7 mouse cellular contexts compared by ENCODE assay signal in genomic region chr2:125032258-125032973, GRCm38 (mm10). TPM values are rescaled to one million over a fixed set of nuclear protein-coding genes. Genes with fewer than 3 reads are reported as not detected.
DNase-seq lines count a peak whose midpoint lies in the region; ATAC-seq lines count a peak whose summit lies in the region.

No protein-coding gene starts in this region.

- no peak overlapping the region for H3K4me3 ChIP-seq in midbrain, embryonic 14.5 days (replicated peaks; ENCODE audit: low read depth, low read length)
- no peak overlapping the region for H3K4me3 ChIP-seq in midbrain, embryonic 10.5 days

- H3K9ac ChIP-seq in midbrain, embryonic 14.5 days (replicated peaks; ENCODE audit: low read length): no peak overlapping the region

- no peak for ATAC-seq in midbrain, embryonic 14.5 days (ENCODE audit: low FRiP score, low TSS enrichment)

- 81% methylated on average over 17 of the region's 17 CpGs for WGBS in midbrain, embryonic 14.5 days
- WGBS in midbrain, embryonic 10.5 days: 85% methylated on average over 17 of the region's 17 CpGs

- intact Hi-C loops in left cerebral cortex, postnatal 25 days (cut with DNase I): no loop called here
- intact Hi-C loops in gastrocnemius, postnatal 14 days (cut with DNase I; ENCODE audit: low total_unique reads): no loop called here

- peak overlapping the region; percentile 37; the same call in 1 of the 2 replicates for H3K27ac ChIP-seq in midbrain, embryonic 14.5 days (replicated peaks; ENCODE audit: low read depth, low read length)
- H3K27ac ChIP-seq in midbrain, embryonic 10.5 days (replicated peaks): no peak overlapping the region

- no peaks in the 10 kb centered on the region for H3K4me1 ChIP-seq in midbrain, embryonic 14.5 days (ENCODE audit: control insufficient read depth, insufficient read depth, low read length)
- peaks cover 3% of the 10 kb centered on the region; the same call in 1 of the 2 replicates for H3K4me1 ChIP-seq in midbrain, embryonic 10.5 days

- H3K9me3 ChIP-seq in midbrain, embryonic 14.5 days (ENCODE audit: control insufficient read depth, low read length): no peaks in the 10 kb centered on the region
- H3K9me3 ChIP-seq in midbrain, embryonic 10.5 days (replicated peaks): no peaks in the 10 kb centered on the region

- no peaks in the 10 kb centered on the region for H3K36me3 ChIP-seq in midbrain, embryonic 14.5 days (ENCODE audit: control insufficient read depth, insufficient read depth, low read length)
- no peaks in the 10 kb centered on the region for H3K36me3 ChIP-seq in midbrain, embryonic 10.5 days

- no peak overlapping the region for H3K4me2 ChIP-seq in midbrain, embryonic 14.5 days (ENCODE audit: low read length)

- DNase-seq in midbrain, embryonic 14.5 days: peak; percentile 46
- DNase-seq in midbrain, embryonic 10.5 days (ENCODE audit: low spot score): no peak
- peak; percentile 83 to 90 for DNase-seq in cerebellum, postnatal 10 days
- DNase-seq in left cerebral cortex, postnatal 25 days (ENCODE audit: low spot score in 2 of 2): peak; percentile 24 to 41
- DNase-seq in gastrocnemius, postnatal 14 days: no peak
- no peak for DNase-seq in spleen, adult 18-20 months
- DNase-seq in adrenal gland, adult 2 months: no peak

- no peaks in the 10 kb centered on the region for H3K27me3 ChIP-seq in midbrain, embryonic 14.5 days (ENCODE audit: control insufficient read depth, insufficient read depth, low read length)
- H3K27me3 ChIP-seq in midbrain, embryonic 10.5 days (ENCODE audit: low read depth, poor library complexity, severe bottlenecking): no peaks in the 10 kb centered on the region

RNA-seq across cellular contexts. Expression of gene Slc24a5, which starts 35.5 kb away (rescaled TPM):
- polyA plus RNA-seq in midbrain, embryonic 14.5 days (2014; fragmentation: Nextera tagmentation; extraction: Ambion mirVana): 7.6 and 8.1 TPM in 2 replicates
- polyA plus RNA-seq in midbrain, embryonic 10.5 days (2016; fragmentation: Nextera tagmentation; extraction: Ambion mirVana): 3.5 and 5.1 TPM in 2 replicates
- total RNA-seq in left cerebral cortex, postnatal 25 days (2021): under 1 TPM; 0.23 to 0.27 TPM
- total RNA-seq in gastrocnemius, postnatal 14 days (2021): not detected
- not detected for total RNA-seq in adrenal gland, adult 2 months (2021)
- 0.07 TPM in 1 of 2 replicates, not detected in the other for polyA plus RNA-seq in adrenal gland, adult 2 months (2012; rRNA removed)

Comparison
In these comparisons a context has a peak if more than half of its experiments do, and no peak if none do; other contexts are left out.
1. DNase-seq: peak in midbrain, embryonic 14.5 days (single experiment), cerebellum, postnatal 10 days (2 of 2) and left cerebral cortex, postnatal 25 days (2 of 2); none in midbrain, embryonic 10.5 days (single experiment), gastrocnemius, postnatal 14 days (single experiment), spleen, adult 18-20 months (0 of 2) and adrenal gland, adult 2 months (single experiment).